Comparison of ENCODE assay signal across 8 mouse cellular contexts in the genomic region with DNA sequence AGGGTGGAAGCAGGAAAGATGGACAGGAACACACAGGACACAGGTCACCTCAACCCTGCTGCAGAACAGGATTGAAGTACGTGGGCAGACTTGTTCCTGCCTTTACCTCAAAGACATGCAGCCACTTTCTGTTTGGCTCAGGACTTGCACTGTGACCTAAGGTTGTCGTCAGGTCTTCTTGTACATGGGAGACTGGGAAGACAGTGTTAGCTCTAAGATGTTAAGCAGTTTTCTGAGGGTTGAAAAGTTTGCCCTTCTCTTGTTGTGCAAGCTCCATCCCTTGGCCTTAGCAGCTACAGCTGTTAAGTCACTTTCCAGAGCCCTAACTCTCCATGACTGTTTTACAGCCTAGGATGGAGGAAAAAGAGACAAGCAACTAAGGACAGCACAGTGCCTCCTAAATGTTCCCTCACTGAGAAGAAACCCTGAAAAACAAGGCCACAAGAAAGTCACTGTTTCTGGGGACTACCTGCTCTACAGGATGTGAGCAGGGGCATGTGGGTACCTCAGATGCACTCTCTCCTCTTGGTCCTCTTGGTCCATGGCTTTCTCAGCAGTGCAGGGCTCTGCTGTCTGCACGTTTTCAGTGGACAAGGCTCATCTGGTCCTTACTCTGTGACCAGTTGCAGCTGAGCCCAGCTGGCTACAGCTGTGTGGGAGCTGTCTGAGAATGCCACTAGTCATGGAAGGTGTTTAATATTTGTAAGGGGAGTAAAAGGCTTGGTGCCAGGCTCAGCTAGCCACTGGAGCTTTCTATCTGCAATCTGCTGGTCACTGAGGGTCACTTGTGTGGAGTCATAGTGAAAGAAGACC.
DNase-seq lines count a peak whose midpoint lies in the region; ATAC-seq and TF ChIP-seq lines count a peak whose summit lies in the region.
"Had no signal": no experiment of that assay in that cellular context is flagged by ENCODE, and none has a peak within 500 bp of the region (broad histone marks: within the 10 kb centered on the region; RNA-seq: fewer than 3 reads in every experiment).

No protein-coding gene starts in this region.

- peak; percentile 46 for DNase-seq in urinary bladder, postnatal 14 days (ENCODE audit: low spot score)
- DNase-seq in urinary bladder, postnatal 36 days (ENCODE audit: low spot score in 2 of 2) = no peak
- DNase-seq in limb, embryonic 14.5 days (ENCODE audit: low spot score) = no peak
- no peak for DNase-seq in layer of hippocampus, adult 11-12 months (ENCODE audit: low spot score)
- DNase-seq in layer of hippocampus, adult 9-11 months = no peak
- DNase-seq in left cerebral cortex, adult 11 months (ENCODE audit: low spot score) = no peak

- H3K36me3 ChIP-seq in limb, embryonic 14.5 days (ENCODE audit: control insufficient read depth, insufficient read depth, low read length) = no peaks in the 10 kb centered on the region
- H3K36me3 ChIP-seq: midbrain, embryonic 12.5 days had no signal

- H3K27me3 ChIP-seq in limb, embryonic 14.5 days (ENCODE audit: control insufficient read depth, insufficient read depth, low read length) = no peaks in the 10 kb centered on the region
- H3K27me3 ChIP-seq: midbrain, embryonic 12.5 days had no signal

- no peaks in the 10 kb centered on the region for H3K9me3 ChIP-seq in limb, embryonic 14.5 days (ENCODE audit: control insufficient read depth, low read length)
- H3K9me3 ChIP-seq: midbrain, embryonic 12.5 days had no signal

- H3K9ac ChIP-seq in limb, embryonic 14.5 days (ENCODE audit: low read depth, low read length, severe bottlenecking) = no peak overlapping the region
- H3K9ac ChIP-seq: midbrain, embryonic 12.5 days had no signal

- no peak overlapping the region for H3K4me3 ChIP-seq in limb, embryonic 14.5 days (replicated peaks; ENCODE audit: low read length)
- H3K4me3 ChIP-seq: midbrain, embryonic 12.5 days had no signal

- peak overlapping the region; percentile 57; the same call in 1 of the 2 replicates for H3K27ac ChIP-seq in limb, embryonic 14.5 days (replicated peaks; ENCODE audit: low read depth, low read length)
- H3K27ac ChIP-seq: midbrain, embryonic 12.5 days had no signal

- no peak overlapping the region for H3K4me2 ChIP-seq in limb, embryonic 14.5 days (replicated peaks; ENCODE audit: low read depth, low read length, severe bottlenecking)
- H3K4me2 ChIP-seq: midbrain, embryonic 12.5 days had no signal

- peak; percentile 65 for ATAC-seq in inflammation-experienced regulatory T-cells, adult 6 months
- no peak; the same call in 1 of the 2 replicates for ATAC-seq in limb, embryonic 14.5 days (ENCODE audit: low FRiP score, low read depth)

- H3K4me1 ChIP-seq in limb, embryonic 14.5 days (ENCODE audit: control insufficient read depth, insufficient read depth, low read length) = peaks cover 19% of the 10 kb centered on the region
- H3K4me1 ChIP-seq: midbrain, embryonic 12.5 days had no signal

- TF ChIP-seq POLR2A in limb, embryonic 14.5 days (IDR thresholded peaks at IDR 0.05; ENCODE audit: borderline replicate concordance, extremely low read depth, insufficient read depth, insufficient read length) = no peak

- 42% methylated on average over 3 of the region's 3 CpGs for WGBS in limb, embryonic 14.5 days
